Mouse (Mus musculus) lung, adult 2 months (tissue): ENCODE measurements at regions not wholly inside any gene's neighbourhood (a gene's known extent, or its start where the extent isn't known, plus 50 kb on each side); places are given as distances from the start of the nearest gene placed in this dataset.

Experiments
- CTCF ChIP-seq: fragments of 200-500 bp; IDR thresholded peaks from 2 replicates; pipeline ENCODE4 v1.5.1; 2011; ENCODE audit warnings: mild to moderate bottlenecking, low read length, control low read depth; ENCODE audit not compliant: insufficient read depth
- POLR2A ChIP-seq: fragments of 200-500 bp; IDR thresholded peaks from 2 replicates; pipeline ENCODE4 v1.6.1; 2011; ENCODE audit warnings: low read depth, mild to moderate bottlenecking, control low read depth, low read length, borderline replicate concordance; ENCODE audit errors: extremely low read depth

GRCm38 (mm10) chr14:37490711-37491110 lies 355.6 kb upstream of the Ghitm start:
- TF ChIP-seq CTCF (no peak), POLR2A (no peak)
